Mouse (Mus musculus): ENCODE data around the gene Calu. TPM values are rescaled to one million over a fixed set of nuclear protein-coding genes. Genes with fewer than 3 reads are reported as not detected.
"Not testable (repeated sequence)": the region's sequence is repeated elsewhere in the genome, so short reads cannot be mapped to it uniquely, and the experiment has no call there.

The Calu gene
- polyA plus RNA-seq, 2 experiments = 382 to 536 TPM

DNA sequence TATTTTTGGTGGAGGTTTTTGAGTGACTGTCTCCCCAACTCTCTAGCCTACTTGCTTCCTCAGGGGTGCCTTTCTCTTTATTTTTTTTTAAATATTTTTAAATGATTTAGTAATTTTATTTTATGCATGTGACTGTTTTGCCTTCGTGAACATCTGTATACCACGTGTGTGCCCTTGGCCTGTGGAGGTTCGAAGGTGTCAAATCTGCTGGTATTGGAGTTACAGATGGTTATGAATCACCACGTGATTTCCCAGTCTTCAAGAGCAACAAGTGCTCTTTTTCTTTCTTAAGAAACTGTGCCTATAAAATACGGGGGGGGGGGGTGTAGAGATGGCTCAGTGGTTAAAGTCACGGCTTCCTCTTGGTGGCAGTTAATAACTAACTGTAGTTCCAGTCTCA, 26.3 kb upstream of the Calu start:
- Histone ChIP-seq H3K9me3 (ENCODE audit: control insufficient read depth, low read length) (no peaks in the 10 kb centered on the region), H3K36me3 (ENCODE audit: control insufficient read depth, insufficient read depth, low read length) (no peaks in the 10 kb centered on the region), H3K4me2 (replicated peaks; ENCODE audit: low read depth, low read length, severe bottlenecking) (no peak overlapping the region), H3K9ac (ENCODE audit: low read depth, low read length, severe bottlenecking) (no peak overlapping the region), H3K4me1 (ENCODE audit: control insufficient read depth, insufficient read depth, low read length) (no peaks in the 10 kb centered on the region), H3K27ac (replicated peaks; ENCODE audit: low read depth, low read length) (no peak overlapping the region), H3K4me3 (replicated peaks; ENCODE audit: low read length) (no peak overlapping the region), H3K27me3 (ENCODE audit: control insufficient read depth, insufficient read depth, low read length) (no peaks in the 10 kb centered on the region)
- WGBS = 62% methylated on average over 6 of the region's 6 CpGs
- TF ChIP-seq POLR2A (IDR thresholded peaks at IDR 0.05; ENCODE audit: borderline replicate concordance, extremely low read depth, insufficient read depth, insufficient read length) = no peak
- ATAC-seq (ENCODE audit: low FRiP score, low read depth) (no peak), DNase-seq (ENCODE audit: low spot score) (no peak)

DNA sequence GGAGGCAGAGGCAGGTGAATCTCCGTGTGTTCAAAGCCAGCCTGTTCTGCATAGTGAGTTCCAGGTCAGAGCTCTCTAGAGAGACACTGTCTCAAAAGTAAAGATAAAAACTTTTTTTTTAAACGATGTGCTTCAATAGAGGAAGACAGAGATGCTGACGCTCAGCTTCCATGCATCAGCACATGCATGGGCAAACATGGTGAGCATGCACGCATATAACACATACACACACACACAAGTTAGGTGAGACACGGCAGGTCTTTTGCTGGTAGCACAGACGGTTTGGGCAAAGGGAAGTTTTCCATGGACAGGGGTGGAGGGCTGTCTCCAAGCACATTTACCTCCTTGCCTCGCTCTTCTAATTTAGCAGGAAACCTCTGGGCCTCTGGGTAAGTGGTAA, 25.7 kb upstream of the Calu start:
- 92% methylated on average over 7 of the region's 7 CpGs for WGBS
- DNase-seq (ENCODE audit: low spot score) (no peak), ATAC-seq (ENCODE audit: low FRiP score, low read depth) (no peak)
- H3K27me3 ChIP-seq (ENCODE audit: control insufficient read depth, insufficient read depth, low read length) = no peaks in the 10 kb centered on the region
- no peak overlapping the region for H3K27ac ChIP-seq (replicated peaks; ENCODE audit: low read depth, low read length)
- TF ChIP-seq POLR2A (IDR thresholded peaks at IDR 0.05; ENCODE audit: borderline replicate concordance, extremely low read depth, insufficient read depth, insufficient read length) = no peak
- no peak overlapping the region for H3K9ac ChIP-seq (ENCODE audit: low read depth, low read length, severe bottlenecking)
- no peaks in the 10 kb centered on the region for H3K9me3 ChIP-seq (ENCODE audit: control insufficient read depth, low read length)
- H3K4me1 ChIP-seq (ENCODE audit: control insufficient read depth, insufficient read depth, low read length) = no peaks in the 10 kb centered on the region
- H3K4me2 ChIP-seq (replicated peaks; ENCODE audit: low read depth, low read length, severe bottlenecking) = no peak overlapping the region
- H3K36me3 ChIP-seq (ENCODE audit: control insufficient read depth, insufficient read depth, low read length) = no peaks in the 10 kb centered on the region
- no peak overlapping the region for H3K4me3 ChIP-seq (replicated peaks; ENCODE audit: low read length)

DNA sequence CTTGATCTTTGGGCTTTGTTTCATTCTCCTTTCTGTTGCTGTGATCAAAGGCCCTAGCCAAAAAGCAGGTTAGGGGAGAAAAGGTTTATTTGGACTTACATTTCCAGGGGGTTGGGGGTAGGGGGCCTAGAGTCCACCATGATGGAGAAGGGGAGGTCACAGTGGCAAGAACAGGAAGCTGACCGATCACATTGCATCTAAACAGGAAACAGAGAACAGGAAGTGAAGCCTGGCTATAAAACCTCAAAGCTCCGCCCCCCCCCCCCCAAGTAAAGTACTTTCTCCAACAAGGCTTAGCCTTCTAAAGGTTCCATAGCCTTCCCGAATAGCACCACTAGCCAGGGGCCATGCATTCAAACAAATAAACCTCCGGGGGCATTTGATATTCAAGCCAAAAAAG, 25.1 kb upstream of the Calu start:
- DNase-seq (ENCODE audit: low spot score) (no peak), ATAC-seq (ENCODE audit: low FRiP score, low read depth) (no peak)
- H3K27ac ChIP-seq (replicated peaks; ENCODE audit: low read depth, low read length) = no peak overlapping the region
- H3K36me3 ChIP-seq (ENCODE audit: control insufficient read depth, insufficient read depth, low read length) = no peaks in the 10 kb centered on the region
- no peaks in the 10 kb centered on the region for H3K27me3 ChIP-seq (ENCODE audit: control insufficient read depth, insufficient read depth, low read length)
- no peak overlapping the region for H3K4me2 ChIP-seq (replicated peaks; ENCODE audit: low read depth, low read length, severe bottlenecking)
- no peak overlapping the region for H3K9ac ChIP-seq (ENCODE audit: low read depth, low read length, severe bottlenecking)
- H3K9me3 ChIP-seq (ENCODE audit: control insufficient read depth, low read length) = no peaks in the 10 kb centered on the region
- no peaks in the 10 kb centered on the region for H3K4me1 ChIP-seq (ENCODE audit: control insufficient read depth, insufficient read depth, low read length)
- H3K4me3 ChIP-seq (replicated peaks; ENCODE audit: low read length) = no peak overlapping the region
- WGBS = 87% methylated on average over 4 of the region's 4 CpGs
- no peak for TF ChIP-seq POLR2A (IDR thresholded peaks at IDR 0.05; ENCODE audit: borderline replicate concordance, extremely low read depth, insufficient read depth, insufficient read length)

DNA sequence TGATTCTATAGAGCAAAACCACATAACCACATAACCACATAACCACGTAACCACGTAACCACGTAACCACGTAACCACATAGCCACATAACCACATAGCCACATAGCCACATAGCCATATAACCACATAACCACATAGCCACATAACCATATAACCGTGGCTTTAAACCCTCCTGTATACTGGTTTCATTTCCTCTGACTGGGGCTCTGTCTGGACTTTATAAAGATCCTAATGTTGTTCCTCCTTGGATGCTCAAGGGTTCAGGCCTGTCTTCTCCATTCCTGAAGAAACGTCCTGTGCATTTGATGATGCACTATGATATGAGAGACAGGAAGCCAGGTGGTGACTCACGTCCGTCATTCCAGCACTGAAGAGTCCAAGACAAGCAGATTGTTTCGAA, 20.9 kb upstream of the Calu start:
- no peaks in the 10 kb centered on the region for H3K27me3 ChIP-seq (ENCODE audit: control insufficient read depth, insufficient read depth, low read length)
- no peak overlapping the region for H3K27ac ChIP-seq (replicated peaks; ENCODE audit: low read depth, low read length)
- ATAC-seq (ENCODE audit: low FRiP score, low read depth) (no peak), DNase-seq (ENCODE audit: low spot score) (no peak)
- H3K36me3 ChIP-seq (ENCODE audit: control insufficient read depth, insufficient read depth, low read length) = no peaks in the 10 kb centered on the region
- no peak overlapping the region for H3K4me2 ChIP-seq (replicated peaks; ENCODE audit: low read depth, low read length, severe bottlenecking)
- H3K4me1 ChIP-seq (ENCODE audit: control insufficient read depth, insufficient read depth, low read length) = no peaks in the 10 kb centered on the region
- no peaks in the 10 kb centered on the region for H3K9me3 ChIP-seq (ENCODE audit: control insufficient read depth, low read length)
- no peak overlapping the region for H3K4me3 ChIP-seq (replicated peaks; ENCODE audit: low read length)
- WGBS = 87% methylated on average over 9 of the region's 9 CpGs
- TF ChIP-seq POLR2A (IDR thresholded peaks at IDR 0.05; ENCODE audit: borderline replicate concordance, extremely low read depth, insufficient read depth, insufficient read length) = no peak
- no peak overlapping the region for H3K9ac ChIP-seq (ENCODE audit: low read depth, low read length, severe bottlenecking)

DNA sequence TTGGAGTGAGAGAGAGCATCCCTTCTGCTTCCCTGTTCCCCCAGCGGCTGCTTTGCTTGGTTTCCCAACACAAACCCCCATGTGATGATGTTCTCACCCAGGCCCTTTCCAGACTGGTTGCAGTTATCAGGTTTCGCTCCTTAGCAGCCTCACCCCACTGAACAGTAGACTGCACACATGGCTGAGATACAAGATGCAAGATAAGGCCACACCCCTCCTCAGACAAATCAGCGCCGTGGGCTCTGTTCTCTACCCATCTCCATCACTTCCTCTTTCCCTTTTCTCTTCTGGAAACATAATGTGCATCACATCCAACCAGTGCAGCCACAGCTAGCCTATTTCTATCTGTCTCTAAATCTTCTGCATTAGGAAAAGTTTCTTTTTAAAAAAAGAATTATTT, 18.4 kb upstream of the Calu start:
- no peaks in the 10 kb centered on the region for H3K4me1 ChIP-seq (ENCODE audit: control insufficient read depth, insufficient read depth, low read length)
- no peak for DNase-seq (ENCODE audit: low spot score)
- H3K27me3 ChIP-seq (ENCODE audit: control insufficient read depth, insufficient read depth, low read length) = no peaks in the 10 kb centered on the region
- no peak for TF ChIP-seq POLR2A (IDR thresholded peaks at IDR 0.05; ENCODE audit: borderline replicate concordance, extremely low read depth, insufficient read depth, insufficient read length)
- no peak overlapping the region for H3K4me3 ChIP-seq (replicated peaks; ENCODE audit: low read length)
- 70% methylated on average over 4 of the region's 4 CpGs for WGBS
- no peaks in the 10 kb centered on the region for H3K9me3 ChIP-seq (ENCODE audit: control insufficient read depth, low read length)
- no peak overlapping the region for H3K4me2 ChIP-seq (replicated peaks; ENCODE audit: low read depth, low read length, severe bottlenecking)
- ATAC-seq (ENCODE audit: low FRiP score, low read depth) = no peak
- no peaks in the 10 kb centered on the region for H3K36me3 ChIP-seq (ENCODE audit: control insufficient read depth, insufficient read depth, low read length)
- H3K27ac ChIP-seq (replicated peaks; ENCODE audit: low read depth, low read length) = no peak overlapping the region
- H3K9ac ChIP-seq (ENCODE audit: low read depth, low read length, severe bottlenecking) = no peak overlapping the region

GRCm38 (mm10) chr6:29346512-29346911, 1.4 kb upstream of the Calu start:
- DNase-seq (ENCODE audit: low spot score); ATAC-seq (ENCODE audit: low FRiP score, low read depth); H3K27me3 ChIP-seq (ENCODE audit: control insufficient read depth, insufficient read depth, low read length); H3K4me3 ChIP-seq (replicated peaks; ENCODE audit: low read length); H3K9ac ChIP-seq (ENCODE audit: low read depth, low read length, severe bottlenecking); H3K36me3 ChIP-seq (ENCODE audit: control insufficient read depth, insufficient read depth, low read length); H3K27ac ChIP-seq (replicated peaks; ENCODE audit: low read depth, low read length); H3K4me2 ChIP-seq (replicated peaks; ENCODE audit: low read depth, low read length, severe bottlenecking); H3K9me3 ChIP-seq (ENCODE audit: control insufficient read depth, low read length): not testable (repeated sequence)
- H3K4me1 ChIP-seq (ENCODE audit: control insufficient read depth, insufficient read depth, low read length) = peaks cover 14% of the 10 kb centered on the region
- WGBS = 95% methylated on average over 2 of the region's 2 CpGs
